Mouse (Mus musculus) cerebellum, adult 2 months (tissue): ENCODE data around the gene Tyro3. TPM values are rescaled to one million over a fixed set of nuclear protein-coding genes. Genes with fewer than 3 reads are reported as not detected.

Experiments
- DNase-seq, 2 experiments: peaks; one replicate each; pipeline ENCODE4 v3.0.0; 2021
- H3K27ac ChIP-seq: fragments of 200-500 bp; 2 replicates; pipeline ENCODE4 v1.5.1; 2012; ENCODE audit warnings: low read length, control low read depth, inconsistent platforms; ENCODE audit not compliant: insufficient read depth
- H3K27me3 ChIP-seq: fragments of 200-500 bp; 2 replicates; pipeline ENCODE4 v1.6.1; 2012; ENCODE audit warnings: inconsistent platforms, mild to moderate bottlenecking, low read length, moderate library complexity; ENCODE audit not compliant: control insufficient read depth, insufficient read depth
- H3K4me1 ChIP-seq: fragments of 200-500 bp; 2 replicates; pipeline ENCODE4 v1.6.1; 2011; ENCODE audit warnings: low read length; ENCODE audit not compliant: control insufficient read depth, insufficient read depth
- H3K4me3 ChIP-seq: fragments of 200-500 bp; replicated peaks from 2 replicates; pipeline ENCODE3; 2011; ENCODE audit warnings: mild to moderate bottlenecking, low read depth, low read length, control low read depth; ENCODE audit not compliant: insufficient read depth
- CTCF ChIP-seq: fragments of 200-500 bp; IDR thresholded peaks from 2 replicates; pipeline ENCODE4 v1.5.1; 2011; ENCODE audit warnings: low read depth, mild to moderate bottlenecking, control low read depth, low read length, moderate library complexity, borderline replicate concordance; ENCODE audit not compliant: insufficient read depth
- POLR2A ChIP-seq: fragments of 200-500 bp; IDR thresholded peaks from 2 replicates; pipeline ENCODE4 v1.6.1; 2011; ENCODE audit warnings: low read length, control low read depth, borderline replicate concordance; ENCODE audit not compliant: insufficient read depth
- WGBS: fragments of 180-500 bp; shearing (Covaris S2); methylation state at CpG from one replicate; pipeline ENCODE4 v1.1.7; 2018; 5-methylcytosine and 5-hydroxymethylcytosine counted together
- polyA plus RNA-seq: library from polyadenylated mRNA; depleted of rRNA; stranded (reverse); fragments of >200 nt; gene quantifications from 2 replicates; pipeline ENCODE4 v1.2.3, GENCODE M21; 2012

Tyro3 gene
- polyA plus RNA-seq, 1 experiment = 150 TPM

GRCm38 (mm10) chr2:119802767-119803617 is 5.5 kb downstream of the Tyro3 start:
- peak overlapping the region; percentile 77 for H3K27ac ChIP-seq
- peak in 1 of 2 experiments; percentile 44 for DNase-seq
- TF ChIP-seq CTCF (no peak), POLR2A (no peak)
- H3K27me3 ChIP-seq = no peaks in the 10 kb centered on the region
- H3K4me1 ChIP-seq = peaks cover 54% of the 10 kb centered on the region
- peak overlapping the region; percentile 1 for H3K4me3 ChIP-seq
- 22% methylated on average over 10 of the region's 10 CpGs for WGBS

GRCm38 (mm10) chr2:119803618-119804274 is 6.2 kb downstream of the Tyro3 start:
- DNase-seq = peak in 1 of 2 experiments; percentile 35
- Histone ChIP-seq H3K27ac (peak overlapping the region; percentile 77), H3K4me1 (peaks cover 49% of the 10 kb centered on the region), H3K4me3 (peak overlapping the region; percentile 1), H3K27me3 (no peaks in the 10 kb centered on the region)
- TF ChIP-seq CTCF (no peak), POLR2A (no peak)
- 16% methylated on average over 6 of the region's 6 CpGs for WGBS

- peak overlapping the region; percentile 20 for H3K27ac ChIP-seq
- TF ChIP-seq POLR2A = no peak
- no peak for TF ChIP-seq CTCF
- no peak overlapping the region for H3K4me3 ChIP-seq
- H3K27me3 ChIP-seq = no peaks in the 10 kb centered on the region
- 32% methylated on average over 5 of the region's 5 CpGs for WGBS
- H3K4me1 ChIP-seq = peaks cover 54% of the 10 kb centered on the region
- no peak for DNase-seq
Observed at GRCm38 (mm10) chr2:119804275-119804628, 6.7 kb downstream of the Tyro3 start.

GRCm38 (mm10) chr2:119804776-119805175 is 7.2 kb downstream of the Tyro3 start:
- DNase-seq = peak; percentile 73 to 89
- 17% methylated on average over 9 of the region's 9 CpGs for WGBS
- H3K4me3 ChIP-seq = no peak overlapping the region
- H3K27ac ChIP-seq = 0 out of 2 replicates have a peak overlapping the region, but pooled peaks have one; percentile 10
- no peak for TF ChIP-seq POLR2A
- TF ChIP-seq CTCF = no peak
- H3K27me3 ChIP-seq = no peaks in the 10 kb centered on the region
- peaks cover 59% of the 10 kb centered on the region for H3K4me1 ChIP-seq

GRCm38 (mm10) chr2:119805536-119805935 is 8.0 kb downstream of the Tyro3 start:
- no peak overlapping the region for H3K4me3 ChIP-seq
- peaks cover 66% of the 10 kb centered on the region for H3K4me1 ChIP-seq
- 10% methylated on average over 8 of the region's 8 CpGs for WGBS
- H3K27me3 ChIP-seq = no peaks in the 10 kb centered on the region
- DNase-seq = peak; percentile 57 to 67
- peak overlapping the region; percentile 8; the same call in 1 of the 2 replicates for H3K27ac ChIP-seq
- TF ChIP-seq CTCF = no peak

- peaks cover 62% of the 10 kb centered on the region for H3K4me1 ChIP-seq
- WGBS = 55% methylated on average over 4 of the region's 4 CpGs
- no peak overlapping the region for H3K27ac ChIP-seq
- no peak overlapping the region for H3K4me3 ChIP-seq
- DNase-seq = no peak
- no peaks in the 10 kb centered on the region for H3K27me3 ChIP-seq
- TF ChIP-seq CTCF (no peak), POLR2A (no peak)
Observed at GRCm38 (mm10) chr2:119808438-119808837, 10.9 kb downstream of the Tyro3 start.

GRCm38 (mm10) chr2:119808881-119809280 is 11.3 kb downstream of the Tyro3 start:
- TF ChIP-seq CTCF (no peak), POLR2A (no peak)
- WGBS = 80% methylated on average over 4 of the region's 4 CpGs
- H3K27ac ChIP-seq = no peak overlapping the region

More at GRCm38 (mm10) chr2:119808881-119809280, 11.3 kb downstream of the Tyro3 start:
- Histone ChIP-seq H3K4me1 (peaks cover 62% of the 10 kb centered on the region), H3K27me3 (no peaks in the 10 kb centered on the region), H3K4me3 (no peak overlapping the region)
- DNase-seq = no peak
